Comparison of ENCODE assay signal across 9 mouse cellular contexts in the genomic region with DNA sequence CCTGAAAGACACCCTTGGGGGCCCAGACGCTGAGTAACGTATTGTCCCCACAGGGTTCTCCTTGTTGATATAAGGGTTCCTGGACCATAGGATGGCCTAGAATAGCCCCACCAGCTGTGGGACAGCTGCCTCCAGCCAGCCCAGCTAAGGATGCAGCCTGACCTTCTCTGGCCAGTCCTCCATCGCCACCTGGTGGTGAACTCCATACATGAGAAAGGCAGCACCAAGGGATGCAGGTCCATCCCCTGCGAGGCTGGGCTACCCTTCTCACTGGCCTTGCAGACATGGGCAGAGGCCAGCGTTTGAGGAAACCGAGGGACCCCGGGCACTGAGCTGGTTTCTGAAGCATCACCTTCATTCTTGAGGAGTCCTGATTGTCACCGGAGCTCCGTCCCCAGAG. TPM values are rescaled to one million over a fixed set of nuclear protein-coding genes. Genes with fewer than 3 reads are reported as not detected.
DNase-seq lines count a peak whose midpoint lies in the region; ATAC-seq lines count a peak whose summit lies in the region.
"Had no signal": no experiment of that assay in that cellular context is flagged by ENCODE, and none has a peak within 500 bp of the region (broad histone marks: within the 10 kb centered on the region; RNA-seq: fewer than 3 reads in every experiment).

No protein-coding gene starts in this region.

- no peak overlapping the region for H3K9ac ChIP-seq in hindbrain, embryonic 14.5 days
- H3K9ac ChIP-seq: liver, embryonic 15.5 days had no signal

- H3K4me2 ChIP-seq in hindbrain, embryonic 14.5 days (replicated peaks) = no peak overlapping the region
- H3K4me2 ChIP-seq: liver, embryonic 15.5 days had no signal

- H3K27ac ChIP-seq in hindbrain, embryonic 14.5 days = no peak overlapping the region
- H3K27ac ChIP-seq: liver, embryonic 15.5 days had no signal

- no peaks in the 10 kb centered on the region; the same call in 1 of the 2 replicates for H3K27me3 ChIP-seq in hindbrain, embryonic 14.5 days (ENCODE audit: control insufficient read depth, insufficient read depth, low read length)
- H3K27me3 ChIP-seq: liver, embryonic 15.5 days had no signal

- WGBS in hindbrain, embryonic 14.5 days = 17% methylated on average over 9 of the region's 9 CpGs

- no peak overlapping the region for H3K4me3 ChIP-seq in hindbrain, embryonic 14.5 days (replicated peaks; ENCODE audit: low read length)
- H3K4me3 ChIP-seq: liver, embryonic 15.5 days had no signal

- DNase-seq in MN1 (ENCODE audit: low spot score) = peak; percentile 80
- DNase-seq in cerebellum, adult 8-10 months = peak; percentile 75
- DNase-seq in frontal cortex, adult 2 months (ENCODE audit: extremely low spot score in 1 of 2, low spot score in 1 of 2) = peak; percentile 48 to 94
- peak; percentile 88 for DNase-seq in hindbrain, embryonic 14.5 days (ENCODE audit: low spot score)
- DNase-seq in layer of hippocampus, postnatal 25 days (ENCODE audit: extremely low spot score in 1 of 2, low spot score in 1 of 2) = peak; percentile 73 to 96
- peak; percentile 82 to 88 for DNase-seq in lung, postnatal 4 days
- DNase-seq in right cerebral cortex, postnatal 10 days (ENCODE audit: low spot score in 2 of 2) = peak; percentile 79 to 89
- DNase-seq in urinary bladder, postnatal 14 days (ENCODE audit: low spot score) = peak; percentile 89

- no peaks in the 10 kb centered on the region for H3K9me3 ChIP-seq in hindbrain, embryonic 14.5 days (ENCODE audit: control insufficient read depth, low read length)
- H3K9me3 ChIP-seq: liver, embryonic 15.5 days had no signal

- ATAC-seq in hindbrain, embryonic 14.5 days (ENCODE audit: low FRiP score) = peak; percentile 67

- H3K4me1 ChIP-seq in hindbrain, embryonic 14.5 days (replicated peaks; ENCODE audit: control insufficient read depth, insufficient read depth, low read length) = peaks cover 9% of the 10 kb centered on the region
- H3K4me1 ChIP-seq: liver, embryonic 15.5 days had no signal

- H3K36me3 ChIP-seq in hindbrain, embryonic 14.5 days (replicated peaks; ENCODE audit: control insufficient read depth, insufficient read depth) = no peaks in the 10 kb centered on the region
- H3K36me3 ChIP-seq: liver, embryonic 15.5 days had no signal

RNA-seq across cellular contexts. Expression of a gene that starts 15.5 kb away (rescaled TPM):
- 0.04 TPM in 2 replicates for polyA plus RNA-seq in frontal cortex, adult 2 months (2012; rRNA removed)
- polyA plus RNA-seq in hindbrain, embryonic 14.5 days (2014; fragmentation: Nextera tagmentation; extraction: Ambion mirVana) = 0.18 and 0.19 TPM in 2 replicates
- total RNA-seq in layer of hippocampus, postnatal 25 days (2021) = under 1 TPM; 0.32 to 0.56 TPM
- polyA plus RNA-seq: liver, embryonic 15.5 days had no signal

RNA-seq across cellular contexts. Expression of a gene that starts 42.8 kb away (rescaled TPM):
- 116 and 119 TPM in 2 replicates for polyA plus RNA-seq in frontal cortex, adult 2 months (2012; rRNA removed)
- polyA plus RNA-seq in hindbrain, embryonic 14.5 days (2014; fragmentation: Nextera tagmentation; extraction: Ambion mirVana) = 64.6 and 72.2 TPM in 2 replicates
- 100 to 1,000 TPM; 113 to 133 TPM for total RNA-seq in layer of hippocampus, postnatal 25 days (2021)
